Mouse (Mus musculus) central nervous system, embryonic 11.5 days (tissue): ENCODE data around the gene Gm47996. TPM values are rescaled to one million over a fixed set of nuclear protein-coding genes. Genes with fewer than 3 reads are reported as not detected.

ENCODE experiments used
- polyA plus RNA-seq: library from polyadenylated mRNA; depleted of rRNA; stranded (reverse); fragments of >200 nt; gene quantifications from 2 replicates; pipeline ENCODE4 v1.2.3, GENCODE M21; 2012; rRNA removed

The Gm47996 gene
- polyA plus RNA-seq = 0.14 and 0.19 TPM in 2 replicates

DNA sequence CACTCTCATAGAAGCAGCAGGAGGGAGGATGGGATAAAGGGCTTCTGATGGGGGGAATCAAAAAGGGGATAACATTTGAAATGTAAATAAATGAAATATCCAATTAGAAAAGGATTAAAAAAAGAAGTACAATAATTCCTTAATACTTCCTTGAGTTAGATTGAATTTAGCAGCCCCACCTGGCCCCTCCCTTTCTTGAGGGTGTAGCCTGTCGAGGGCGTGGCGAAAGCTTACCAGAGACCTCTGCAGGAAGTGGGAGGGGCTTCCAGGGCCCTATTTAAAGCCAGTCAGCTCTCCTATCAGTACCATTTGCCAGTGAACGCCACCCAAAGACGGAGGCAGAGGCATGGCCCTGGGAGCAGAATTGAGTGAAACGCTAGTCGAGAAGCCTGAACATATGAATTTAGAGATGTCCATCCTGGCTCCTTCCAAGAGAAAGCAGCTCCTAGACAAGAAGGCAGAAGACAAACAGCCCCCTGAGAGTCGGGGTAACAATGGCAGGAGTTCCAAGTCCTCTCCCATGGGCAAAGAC is at the start of gene Gm47996:
TSS of gene Gm47996 (plus strand) at position 308 of the 532 bp plus-strand sequence.

DNA sequence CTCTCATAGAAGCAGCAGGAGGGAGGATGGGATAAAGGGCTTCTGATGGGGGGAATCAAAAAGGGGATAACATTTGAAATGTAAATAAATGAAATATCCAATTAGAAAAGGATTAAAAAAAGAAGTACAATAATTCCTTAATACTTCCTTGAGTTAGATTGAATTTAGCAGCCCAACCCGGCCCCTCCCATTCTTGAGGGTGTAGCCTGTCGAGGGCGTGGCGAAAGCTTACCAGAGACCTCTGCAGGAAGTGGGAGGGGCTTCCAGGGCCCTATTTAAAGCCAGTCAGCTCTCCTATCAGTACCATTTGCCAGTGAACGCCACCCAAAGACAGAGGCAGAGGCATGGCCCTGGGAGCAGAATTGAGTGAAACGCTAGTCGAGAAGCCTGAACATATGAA is 27.7 kb upstream of the Gm47996 start, which contains the start of gene Gm47985:
TSS of gene Gm47985 (plus strand) at position 272 of the 400 bp plus-strand sequence.

DNA sequence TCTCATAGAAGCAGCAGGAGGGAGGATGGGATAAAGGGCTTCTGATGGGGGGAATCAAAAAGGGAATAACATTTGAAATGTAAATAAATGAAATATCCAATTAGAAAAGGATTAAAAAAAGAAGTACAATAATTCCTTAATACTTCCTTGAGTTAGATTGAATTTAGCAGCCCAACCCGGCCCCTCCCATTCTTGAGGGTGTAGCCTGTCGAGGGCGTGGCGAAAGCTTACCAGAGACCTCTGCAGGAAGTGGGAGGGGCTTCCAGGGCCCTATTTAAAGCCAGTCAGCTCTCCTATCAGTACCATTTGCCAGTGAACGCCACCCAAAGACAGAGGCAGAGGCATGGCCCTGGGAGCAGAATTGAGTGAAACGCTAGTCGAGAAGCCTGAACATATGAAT is 17.9 kb upstream of the Gm47996 start, which contains the start of gene Gm8947:
TSS of gene Gm8947 (plus strand) at position 302 of the 400 bp plus-strand sequence.

DNA sequence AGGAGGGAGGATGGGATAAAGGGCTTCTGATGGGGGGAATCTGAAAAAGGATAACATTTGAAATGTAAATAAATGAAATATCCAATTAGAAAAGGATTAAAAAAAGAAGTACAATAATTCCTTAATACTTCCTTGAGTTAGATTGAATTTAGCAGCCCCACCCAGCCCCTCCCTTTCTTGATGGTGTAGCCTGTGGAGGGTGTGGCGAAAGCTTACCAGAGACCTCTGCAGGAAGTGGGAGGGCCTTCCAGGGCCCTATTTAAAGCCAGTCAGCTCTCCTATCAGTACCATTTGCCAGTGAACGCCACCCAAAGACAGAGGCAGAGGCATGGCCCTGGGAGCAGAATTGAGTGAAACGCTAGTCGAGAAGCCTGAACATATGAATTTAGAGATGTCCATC is 11.8 kb upstream of the Gm47996 start, which contains the start of gene Gm47995:
TSS of gene Gm47995 (plus strand) at position 329 of the 400 bp plus-strand sequence.

DNA sequence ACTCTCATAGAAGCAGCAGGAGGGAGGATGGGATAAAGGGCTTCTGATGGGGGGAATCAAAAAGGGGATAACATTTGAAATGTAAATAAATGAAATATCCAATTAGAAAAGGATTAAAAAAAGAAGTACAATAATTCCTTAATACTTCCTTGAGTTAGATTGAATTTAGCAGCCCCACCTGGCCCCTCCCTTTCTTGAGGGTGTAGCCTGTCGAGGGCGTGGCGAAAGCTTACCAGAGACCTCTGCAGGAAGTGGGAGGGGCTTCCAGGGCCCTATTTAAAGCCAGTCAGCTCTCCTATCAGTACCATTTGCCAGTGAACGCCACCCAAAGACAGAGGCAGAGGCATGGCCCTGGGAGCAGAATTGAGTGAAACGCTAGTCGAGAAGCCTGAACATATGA is 6.1 kb upstream of the Gm47996 start, which contains the start of gene 3110040M04Rik:
TSS of gene 3110040M04Rik (plus strand) at position 304 of the 400 bp plus-strand sequence.

Other genes starting within 250 kb of the Gm47996 start
- gene Hmcn1, start 216.7 kb upstream of the Gm47996 start, polyA plus RNA-seq = 14.2 and 43.5 TPM in 2 replicates
- 0.30 and 0.78 TPM in 2 replicates for gene Gm47985, start 27.6 kb upstream of the Gm47996 start, polyA plus RNA-seq
- gene Gm8947, start 17.8 kb upstream of the Gm47996 start, polyA plus RNA-seq = 0.18 and 0.32 TPM in 2 replicates
- 0.22 and 0.29 TPM in 2 replicates for gene Gm47995, start 11.7 kb upstream of the Gm47996 start, polyA plus RNA-seq
- 0.20 and 0.47 TPM in 2 replicates for gene 3110040M04Rik, start 6.0 kb upstream of the Gm47996 start, polyA plus RNA-seq
- gene Ivns1abp, start 134.3 kb downstream of the Gm47996 start, polyA plus RNA-seq = 303 and 311 TPM in 2 replicates
- gene Swt1, start 218.3 kb downstream of the Gm47996 start, polyA plus RNA-seq = 21.7 and 29.8 TPM in 2 replicates
- gene Trmt1l, start 218.4 kb downstream of the Gm47996 start, polyA plus RNA-seq = 35.5 and 35.6 TPM in 2 replicates